Comparison of ENCODE assay signal across 11 mouse cellular contexts in genomic region chr16:97659225-97659658, GRCm38 (mm10). TPM values are rescaled to one million over a fixed set of nuclear protein-coding genes. Genes with fewer than 3 reads are reported as not detected.
DNase-seq lines count a peak whose midpoint lies in the region; ATAC-seq and TF ChIP-seq lines count a peak whose summit lies in the region.
"Had no signal": no experiment of that assay in that cellular context is flagged by ENCODE, and none has a peak within 500 bp of the region (broad histone marks: within the 10 kb centered on the region; RNA-seq: fewer than 3 reads in every experiment).

No protein-coding gene starts in this region.

- H3K9ac ChIP-seq in neural tube, embryonic 11.5 days (ENCODE audit: low read length) = no peak overlapping the region
- no peak overlapping the region for H3K9ac ChIP-seq in neural tube, embryonic 15.5 days (replicated peaks)
- no peak overlapping the region for H3K9ac ChIP-seq in intestine, embryonic 14.5 days (ENCODE audit: low read length)
- H3K9ac ChIP-seq in stomach, postnatal 0 days (ENCODE audit: low read length) = no peak overlapping the region

- no peak overlapping the region for H3K4me3 ChIP-seq in neural tube, embryonic 11.5 days (ENCODE audit: low read depth, low read length)
- H3K4me3 ChIP-seq in neural tube, embryonic 15.5 days (replicated peaks) = no peak overlapping the region
- no peak overlapping the region for H3K4me3 ChIP-seq in intestine, embryonic 14.5 days (ENCODE audit: low read depth, low read length)
- no peak overlapping the region for H3K4me3 ChIP-seq in limb, embryonic 10.5 days
- no peak overlapping the region for H3K4me3 ChIP-seq in stomach, postnatal 0 days (ENCODE audit: low read depth, low read length)
- H3K4me3 ChIP-seq: erythroblast, embryonic 14.5 days; heart, embryonic 10.5 days had no signal

- no peak for TF ChIP-seq EP300 in stomach, postnatal 0 days (optimal IDR thresholded peaks at IDR 0.05)

- H3K4me2 ChIP-seq in neural tube, embryonic 11.5 days (ENCODE audit: low read depth) = no peak overlapping the region
- H3K4me2 ChIP-seq in neural tube, embryonic 15.5 days = no peak overlapping the region
- no peak overlapping the region for H3K4me2 ChIP-seq in intestine, embryonic 14.5 days (ENCODE audit: low read length)
- no peak overlapping the region for H3K4me2 ChIP-seq in stomach, postnatal 0 days (replicated peaks; ENCODE audit: low read depth)

- no peaks in the 10 kb centered on the region for H3K4me1 ChIP-seq in neural tube, embryonic 11.5 days (ENCODE audit: control insufficient read depth, insufficient read depth, low read length)
- H3K4me1 ChIP-seq in neural tube, embryonic 15.5 days = no peaks in the 10 kb centered on the region
- no peaks in the 10 kb centered on the region for H3K4me1 ChIP-seq in intestine, embryonic 14.5 days (replicated peaks; ENCODE audit: control insufficient read depth, insufficient read depth, low read length)
- H3K4me1 ChIP-seq in limb, embryonic 10.5 days = peaks cover 7% of the 10 kb centered on the region; the same call in 1 of the 2 replicates
- H3K4me1 ChIP-seq in stomach, postnatal 0 days (replicated peaks; ENCODE audit: control insufficient read depth, insufficient read depth) = no peaks in the 10 kb centered on the region

- 0% methylated on average over 1 of the region's 1 CpGs for WGBS in neural tube, embryonic 11.5 days
- WGBS in neural tube, embryonic 15.5 days = 13% methylated on average over 1 of the region's 1 CpGs
- 29% methylated on average over 1 of the region's 1 CpGs for WGBS in intestine, embryonic 14.5 days
- 14% methylated on average over 1 of the region's 1 CpGs for WGBS in limb, embryonic 10.5 days
- WGBS in stomach, postnatal 0 days = 33% methylated on average over 1 of the region's 1 CpGs

- ATAC-seq in neural tube, embryonic 11.5 days (ENCODE audit: insufficient read depth, low FRiP score, low TSS enrichment) = peak; percentile 61; the same call in 1 of the 2 replicates
- ATAC-seq in neural tube, embryonic 15.5 days (ENCODE audit: low FRiP score) = no peak
- ATAC-seq in intestine, embryonic 14.5 days (replicated peaks; ENCODE audit: low FRiP score, low TSS enrichment, low read depth) = peak; percentile 94
- peak; percentile 95 for ATAC-seq in stomach, postnatal 0 days (ENCODE audit: low FRiP score, low TSS enrichment)

- no peaks in the 10 kb centered on the region for H3K27me3 ChIP-seq in neural tube, embryonic 11.5 days (ENCODE audit: control insufficient read depth, insufficient read depth, low read length)
- H3K27me3 ChIP-seq in neural tube, embryonic 15.5 days (replicated peaks) = no peaks in the 10 kb centered on the region
- H3K27me3 ChIP-seq in intestine, embryonic 14.5 days (replicated peaks; ENCODE audit: control insufficient read depth, insufficient read depth, low read length) = no peaks in the 10 kb centered on the region
- H3K27me3 ChIP-seq in limb, embryonic 10.5 days (ENCODE audit: low read depth, poor library complexity, severe bottlenecking) = no peaks in the 10 kb centered on the region
- H3K27me3 ChIP-seq in stomach, postnatal 0 days (ENCODE audit: control insufficient read depth, insufficient read depth, low read length) = no peaks in the 10 kb centered on the region

- H3K27ac ChIP-seq in neural tube, embryonic 11.5 days (ENCODE audit: low read depth, low read length) = no peak overlapping the region
- H3K27ac ChIP-seq in neural tube, embryonic 15.5 days (replicated peaks) = no peak overlapping the region
- peak overlapping the region; percentile 83 for H3K27ac ChIP-seq in intestine, embryonic 14.5 days (ENCODE audit: low read depth)
- H3K27ac ChIP-seq in limb, embryonic 10.5 days = peak overlapping the region; percentile 31; the same call in 1 of the 2 replicates
- peak overlapping the region; percentile 73 for H3K27ac ChIP-seq in stomach, postnatal 0 days (replicated peaks)
- H3K27ac ChIP-seq: heart, embryonic 10.5 days; macrophage had no signal

- DNase-seq in neural tube, embryonic 11.5 days (ENCODE audit: low spot score) = no peak
- peak; percentile 75 for DNase-seq in intestine, embryonic 14.5 days (ENCODE audit: low spot score)
- DNase-seq in limb, embryonic 10.5 days (ENCODE audit: low spot score) = peak; percentile 32
- DNase-seq in stomach, postnatal 0 days (ENCODE audit: low spot score) = peak; percentile 85
- no peak for DNase-seq in right cerebral cortex, postnatal 4 days
- no peak for DNase-seq in adrenal gland, adult (ENCODE audit: inconsistent age in 2 of 2, low spot score in 1 of 2)
- DNase-seq in urinary bladder, postnatal 36 days (ENCODE audit: low spot score in 2 of 2) = no peak

- H3K36me3 ChIP-seq in neural tube, embryonic 11.5 days (ENCODE audit: control insufficient read depth, insufficient read depth, low read length) = no peaks in the 10 kb centered on the region
- no peaks in the 10 kb centered on the region for H3K36me3 ChIP-seq in neural tube, embryonic 15.5 days
- no peaks in the 10 kb centered on the region for H3K36me3 ChIP-seq in intestine, embryonic 14.5 days (ENCODE audit: control insufficient read depth, insufficient read depth, low read length)
- no peaks in the 10 kb centered on the region for H3K36me3 ChIP-seq in limb, embryonic 10.5 days
- no peaks in the 10 kb centered on the region for H3K36me3 ChIP-seq in stomach, postnatal 0 days (ENCODE audit: control insufficient read depth, insufficient read depth, low read length)
- H3K36me3 ChIP-seq: heart, embryonic 10.5 days had no signal

- H3K9me3 ChIP-seq in neural tube, embryonic 11.5 days (ENCODE audit: control insufficient read depth, low read length) = no peaks in the 10 kb centered on the region
- H3K9me3 ChIP-seq in neural tube, embryonic 15.5 days (replicated peaks) = no peaks in the 10 kb centered on the region
- H3K9me3 ChIP-seq in intestine, embryonic 14.5 days (ENCODE audit: control insufficient read depth, low read length) = no peaks in the 10 kb centered on the region
- no peaks in the 10 kb centered on the region for H3K9me3 ChIP-seq in limb, embryonic 10.5 days (replicated peaks)
- H3K9me3 ChIP-seq in stomach, postnatal 0 days (ENCODE audit: control insufficient read depth, low read length) = no peaks in the 10 kb centered on the region
- H3K9me3 ChIP-seq: heart, embryonic 10.5 days had no signal

- TF ChIP-seq CTCF in stomach, postnatal 0 days (IDR thresholded peaks at IDR 0.05; ENCODE audit: low read depth) = no peak

RNA-seq across cellular contexts. Expression of gene Tmprss2, which starts 48.2 kb away (rescaled TPM):
- 0.23 and 0.37 TPM in 2 replicates for polyA plus RNA-seq in neural tube, embryonic 11.5 days (2014; fragmentation: Nextera tagmentation; extraction: Ambion mirVana)
- polyA plus RNA-seq in neural tube, embryonic 15.5 days (2015; fragmentation: Nextera tagmentation; extraction: Ambion mirVana) = 1.1 TPM in 1 of 2 replicates, not detected in the other
- 25.5 and 25.9 TPM in 2 replicates for polyA plus RNA-seq in intestine, embryonic 14.5 days (2014; fragmentation: Nextera tagmentation; extraction: Ambion mirVana)
- 0.13 and 0.39 TPM in 2 replicates for polyA plus RNA-seq in limb, embryonic 10.5 days (2016; fragmentation: Nextera tagmentation; extraction: Ambion mirVana)
- polyA plus RNA-seq in stomach, postnatal 0 days (2015; fragmentation: Nextera tagmentation; extraction: Ambion mirVana) = 59.1 and 62.1 TPM in 2 replicates
- polyA plus RNA-seq: macrophage had no signal

Comparison
In these comparisons a context has a peak if more than half of its experiments do, and no peak if none do; other contexts are left out.
1. DNase-seq: peak in intestine, embryonic 14.5 days (single experiment), limb, embryonic 10.5 days (single experiment) and stomach, postnatal 0 days (single experiment); none in neural tube, embryonic 11.5 days (single experiment), right cerebral cortex, postnatal 4 days (single experiment), adrenal gland, adult (0 of 2) and urinary bladder, postnatal 36 days (0 of 2).
2. H3K27ac ChIP-seq: peak in intestine, embryonic 14.5 days (single experiment), limb, embryonic 10.5 days (single experiment) and stomach, postnatal 0 days (single experiment); none in neural tube, embryonic 11.5 days (single experiment) and neural tube, embryonic 15.5 days (single experiment).
3. RNA of gene Tmprss2, which starts 48.2 kb away (polyA plus RNA-seq): 59.1 to 62.1 TPM in stomach, postnatal 0 days and 25.5 to 25.9 TPM in intestine, embryonic 14.5 days; 0.13 to 0.39 TPM in limb, embryonic 10.5 days, 0.23 to 0.37 TPM in neural tube, embryonic 11.5 days and 1.1 TPM in neural tube, embryonic 15.5 days; every median in the first group is over 10 times any median in the second.